Mouse (Mus musculus) embryonic facial prominence, embryonic 14.5 days (tissue): ENCODE results near the gene Rilpl1. TPM values are rescaled to one million over a fixed set of nuclear protein-coding genes. Genes with fewer than 3 reads are reported as not detected.
"Not testable (repeated sequence)": the region's sequence is repeated elsewhere in the genome, so short reads cannot be mapped to it uniquely, and the experiment has no call there.

Source experiments
- ATAC-seq: fragments of 200-750 bp; cut with Nextera tagmentation; 2 replicates; pipeline ENCODE4 v1.8.0; 2017; ENCODE audit warnings: low read depth, moderate number of reproducible peaks, moderate TSS enrichment
- DNase-seq: peaks from one replicate; pipeline ENCODE4 v3.0.0-alpha.2; 2015; ENCODE audit warnings: low spot score
- H3K27ac ChIP-seq: fragments of 300-500 bp; sonication (generic); replicated peaks from 2 replicates; pipeline ENCODE4 v1.5.1; 2014; ENCODE audit warnings: low read depth, mild to moderate bottlenecking, low read length, moderate library complexity
- H3K27me3 ChIP-seq: fragments of 300-500 bp; sonication (generic); replicated peaks from 2 replicates; pipeline ENCODE4 v1.6.1; 2014; ENCODE audit warnings: low read length; ENCODE audit not compliant: control insufficient read depth, insufficient read depth
- H3K36me3 ChIP-seq: fragments of 300-500 bp; sonication (generic); 2 replicates; pipeline ENCODE4 v1.6.1; 2014; ENCODE audit warnings: low read length, mixed read lengths; ENCODE audit not compliant: control insufficient read depth, insufficient read depth
- H3K4me1 ChIP-seq: fragments of 300-500 bp; sonication (generic); 2 replicates; pipeline ENCODE4 v1.6.1; 2014; ENCODE audit warnings: antibody characterized with exemption, low read length; ENCODE audit not compliant: control insufficient read depth, insufficient read depth
- H3K4me2 ChIP-seq: fragments of 300-500 bp; sonication (generic); 2 replicates; pipeline ENCODE4 v1.6.1; 2014; ENCODE audit warnings: low read depth, mild to moderate bottlenecking, low read length, moderate library complexity, mixed read lengths
- H3K4me3 ChIP-seq: fragments of 300-500 bp; sonication (generic); 2 replicates; pipeline ENCODE4 v1.5.1; 2014; ENCODE audit warnings: low read depth, mild to moderate bottlenecking, low read length
- H3K9ac ChIP-seq: fragments of 300-500 bp; sonication (generic); 2 replicates; pipeline ENCODE4 v1.6.1; 2014; ENCODE audit warnings: low read depth, mild to moderate bottlenecking, low read length, moderate library complexity, mixed read lengths
- H3K9me3 ChIP-seq: fragments of 300-500 bp; sonication (generic); 2 replicates; pipeline ENCODE4 v1.6.1; 2016; ENCODE audit warnings: low read length; ENCODE audit not compliant: control insufficient read depth
- whole genome bisulfite sequencing: fragments of 180-500 bp; shearing (Covaris S2); extraction: QIAGEN DNeasy Blood & Tissue Kit; methylation state at CpG from one replicate; pipeline ENCODE4 v1.1.7; 2014; 5-methylcytosine and 5-hydroxymethylcytosine counted together
- polyA plus RNA-seq: library from polyadenylated mRNA; unstranded; fragments of >200 nt; fragmentation: Nextera tagmentation; extraction: Ambion mirVana; gene quantifications from 2 replicates; pipeline ENCODE4 v1.2.1, GENCODE M21; 2014

Rilpl1 gene
- polyA plus RNA-seq, 1 experiment from 2014 or later, result 29.6 TPM

DNA sequence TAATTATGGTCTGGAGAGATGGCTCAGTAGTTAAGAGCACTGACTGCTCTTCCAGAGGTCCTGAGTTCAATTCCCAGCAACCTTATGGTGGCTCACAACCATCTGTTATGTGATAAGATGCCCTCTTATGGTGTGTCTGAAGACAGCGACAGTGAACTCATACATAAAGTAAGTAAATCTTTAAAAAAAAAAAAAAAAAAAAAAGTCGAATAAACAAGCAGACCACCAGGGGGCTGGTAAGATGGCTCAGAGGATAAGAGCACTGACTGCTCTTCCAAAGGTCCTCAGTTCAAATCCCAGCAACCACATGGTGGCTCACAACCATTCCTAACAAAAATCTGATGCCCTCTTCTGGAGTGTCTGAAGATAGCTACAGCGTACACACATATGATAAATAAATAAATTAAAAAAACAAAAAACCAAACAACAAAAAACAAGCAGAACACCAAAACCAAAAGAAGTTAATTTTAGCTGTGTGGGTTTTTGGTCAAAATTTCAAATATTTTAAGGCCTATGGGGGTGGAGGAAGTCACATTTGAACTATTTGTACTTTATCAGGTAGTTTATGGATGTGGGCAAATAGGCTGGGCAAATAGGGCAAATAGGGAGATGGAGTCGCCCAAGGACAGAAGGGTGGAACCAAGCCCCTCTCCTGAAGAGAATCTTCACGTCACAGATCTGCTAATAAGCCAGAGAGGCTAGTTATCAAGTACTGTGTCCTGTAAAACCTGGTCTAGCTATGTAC, 20.3 kb upstream of the Rilpl1 start:
- Histone ChIP-seq H3K9ac (peak overlapping the region; percentile 75), H3K27ac (peak overlapping the region; percentile 83), H3K4me3 (peak overlapping the region; percentile 75), H3K4me2 (peak overlapping the region; percentile 85), H3K36me3 (peaks cover 42% of the 10 kb centered on the region)
- 25% methylated on average over 5 of the region's 5 CpGs for WGBS
- H3K9me3 ChIP-seq, DNase-seq, H3K4me1 ChIP-seq, ATAC-seq, H3K27me3 ChIP-seq: not testable (repeated sequence)

DNA sequence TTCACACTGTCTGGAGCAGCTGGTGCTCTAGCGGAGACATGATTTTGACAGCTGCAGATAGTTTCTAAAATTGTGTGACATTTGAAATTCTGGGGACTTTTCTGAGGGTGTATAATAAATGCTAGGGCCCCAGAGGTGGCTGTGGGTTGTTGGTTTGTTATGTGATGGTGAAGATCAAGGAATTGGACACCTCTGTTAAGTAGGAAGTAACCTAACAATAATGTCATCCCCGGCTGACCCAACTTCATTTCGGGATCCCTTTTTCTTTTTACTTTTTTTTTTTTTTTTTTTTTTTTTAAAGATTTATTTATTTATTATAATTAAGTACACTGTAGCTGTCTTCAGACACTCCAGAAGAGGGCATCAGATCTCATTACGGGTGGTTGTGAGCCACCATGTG, 19.5 kb upstream of the Rilpl1 start:
- DNase-seq, H3K4me2 ChIP-seq, H3K9ac ChIP-seq, H3K4me3 ChIP-seq, H3K27me3 ChIP-seq, H3K27ac ChIP-seq, H3K4me1 ChIP-seq, H3K9me3 ChIP-seq, ATAC-seq: not testable (repeated sequence)
- WGBS, result 78% methylated on average over 3 of the region's 4 CpGs
- H3K36me3 ChIP-seq, result peaks cover 44% of the 10 kb centered on the region

DNA sequence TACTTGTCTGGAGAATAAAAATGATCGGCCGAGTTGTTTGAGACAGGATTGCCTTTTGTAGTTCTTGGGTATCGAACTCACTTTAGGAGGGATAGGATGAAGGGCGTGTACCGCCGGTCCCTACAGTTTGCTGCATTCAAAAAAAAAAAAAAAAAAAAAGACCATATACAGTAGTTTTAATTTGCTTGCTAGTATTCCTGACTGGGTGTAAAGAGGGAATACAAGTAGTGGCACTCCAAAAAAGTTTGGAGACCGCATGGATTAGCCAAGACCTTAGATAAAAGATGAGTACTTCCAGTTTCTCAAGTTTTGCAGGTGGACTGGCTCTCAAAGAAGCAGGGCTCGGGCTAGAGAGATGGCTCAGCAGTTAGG, 10.4 kb upstream of the Rilpl1 start:
- H3K27ac ChIP-seq, result peak overlapping the region; percentile 89
- WGBS, result 11% methylated on average over 8 of the region's 8 CpGs

DNA sequence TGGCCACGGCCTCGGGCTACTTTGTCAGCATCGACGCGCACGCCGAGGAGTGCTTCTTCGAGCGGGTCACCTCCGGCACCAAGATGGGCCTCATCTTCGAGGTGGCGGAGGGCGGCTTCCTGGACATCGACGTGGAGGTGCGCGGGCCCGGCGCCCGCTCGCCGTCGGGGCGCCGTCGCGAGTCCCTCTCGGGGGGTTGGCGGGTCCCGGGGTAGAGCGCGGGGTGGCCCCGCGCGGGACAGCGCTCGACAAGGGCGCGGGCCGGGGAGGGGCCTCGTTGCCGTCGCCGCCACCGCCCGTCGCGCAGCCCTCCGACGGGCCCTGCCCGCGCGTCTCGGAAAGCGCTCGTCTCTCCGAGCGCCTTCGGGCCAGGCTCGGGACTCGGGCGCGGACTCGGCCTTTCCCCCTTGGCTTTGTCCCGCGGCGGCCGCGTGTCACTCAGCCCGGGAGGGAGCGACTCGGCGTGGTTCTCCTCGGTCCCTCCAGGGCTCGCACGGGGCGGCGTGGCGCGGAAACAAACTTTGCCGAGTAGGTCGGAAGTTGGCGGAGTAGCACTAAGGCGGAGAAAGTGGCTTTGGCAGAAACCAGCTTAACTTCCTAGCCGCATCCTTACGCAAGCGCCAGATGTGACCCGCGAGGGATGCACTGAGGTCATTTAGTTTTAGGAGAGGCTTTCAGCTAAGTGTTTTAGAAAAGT, 9.9 kb upstream of the Rilpl1 start:
- Histone ChIP-seq H3K9ac (peak overlapping the region; percentile 93), H3K4me3 (peak overlapping the region; percentile 85), H3K9me3 (no peaks in the 10 kb centered on the region), H3K27ac (peak overlapping the region; percentile 89), H3K36me3 (peaks cover 35% of the 10 kb centered on the region), H3K27me3 (no peaks in the 10 kb centered on the region), H3K4me2 (peak overlapping the region; percentile 80), H3K4me1 (peaks cover 5% of the 10 kb centered on the region; the same call in 1 of the 2 replicates)
- WGBS, result under 1% methylated on average over 29 of the region's 89 CpGs
- ATAC-seq, result peak; percentile 69
- DNase-seq, result peak; percentile 41

More for the DNA sequence above, 10.4 kb upstream of the Rilpl1 start:
- DNase-seq (no peak), ATAC-seq (no peak)
- Histone ChIP-seq H3K9me3 (no peaks in the 10 kb centered on the region), H3K4me1 (peaks cover 5% of the 10 kb centered on the region; the same call in 1 of the 2 replicates), H3K27me3 (no peaks in the 10 kb centered on the region), H3K4me3 (peak overlapping the region; percentile 85), H3K36me3 (peaks cover 41% of the 10 kb centered on the region), H3K4me2 (peak overlapping the region; percentile 80), H3K9ac (peak overlapping the region; percentile 93)

DNA sequence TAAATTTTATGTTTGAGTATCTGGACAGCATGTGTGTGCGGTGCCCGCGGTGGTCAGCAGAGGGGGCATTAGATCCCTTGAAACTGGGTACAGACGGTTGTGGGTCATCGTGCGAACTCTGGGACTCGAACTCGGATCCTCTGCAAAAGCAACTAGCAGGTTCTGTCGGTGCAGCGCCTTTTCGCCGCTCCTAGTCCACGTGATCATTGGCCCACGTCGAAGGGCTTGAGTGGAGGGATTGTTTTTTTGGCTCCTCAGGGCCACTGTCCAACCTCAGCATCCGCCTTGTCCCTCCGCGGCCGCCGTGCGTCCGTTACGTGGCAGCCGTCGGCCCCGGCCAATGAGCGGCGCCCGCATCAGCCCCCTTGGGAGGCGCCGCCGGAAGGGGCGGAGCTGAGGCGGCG, 9.2 kb upstream of the Rilpl1 start, which contains the start of gene Tmed2:
Gene Tmed2 (plus strand): TSS at position 313 of the 404 bp plus-strand sequence.
- DNase-seq, result peak; percentile 99
- Histone ChIP-seq H3K27ac (peak within 1 kb of the TSS; percentile 89), H3K4me3 (peak within 1 kb of the TSS; percentile 85), H3K9ac (peak within 1 kb of the TSS; percentile 93), H3K27me3 (no peaks in the 10 kb centered on the region), H3K9me3 (no peaks in the 10 kb centered on the region), H3K4me2 (peak within 1 kb of the TSS; percentile 80), H3K4me1 (peaks cover 5% of the 10 kb centered on the region; the same call in 1 of the 2 replicates), H3K36me3 (peaks cover 29% of the 10 kb centered on the region)
- ATAC-seq, result peak; percentile 96
- WGBS, result 0% methylated on average over 22 of the region's 35 CpGs

DNA sequence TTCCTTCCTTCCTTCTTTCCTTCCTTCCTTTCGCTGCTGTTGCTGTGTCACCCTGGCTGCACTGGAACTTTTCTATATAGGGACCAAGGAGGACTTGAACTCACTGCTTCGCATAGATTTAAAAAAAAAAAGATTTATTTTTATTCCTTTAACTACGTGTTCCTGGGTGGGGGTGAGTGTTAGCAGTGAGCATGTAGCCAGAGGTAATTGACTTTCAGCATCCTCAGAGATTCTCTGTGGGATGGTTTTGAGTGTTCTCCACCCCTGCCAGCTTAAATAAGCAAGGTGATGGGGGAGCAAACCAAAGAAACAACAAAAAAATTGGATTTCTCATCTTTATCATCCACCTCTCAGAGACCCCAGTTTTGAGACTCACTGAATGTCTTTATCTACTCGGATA, 8.7 kb upstream of the Rilpl1 start:
- H3K27ac ChIP-seq, result peak overlapping the region; percentile 80
- H3K9ac ChIP-seq, result peak overlapping the region; percentile 93
- peaks cover 25% of the 10 kb centered on the region for H3K36me3 ChIP-seq
- DNase-seq, result no peak
- H3K4me2 ChIP-seq, result peak overlapping the region; percentile 52
- H3K4me1 ChIP-seq, result peaks cover 5% of the 10 kb centered on the region; the same call in 1 of the 2 replicates
- no peaks in the 10 kb centered on the region for H3K27me3 ChIP-seq
- peak overlapping the region; percentile 85 for H3K4me3 ChIP-seq
- no peak for ATAC-seq
- WGBS, result 76% methylated on average over 4 of the region's 4 CpGs
- H3K9me3 ChIP-seq, result no peaks in the 10 kb centered on the region

DNA sequence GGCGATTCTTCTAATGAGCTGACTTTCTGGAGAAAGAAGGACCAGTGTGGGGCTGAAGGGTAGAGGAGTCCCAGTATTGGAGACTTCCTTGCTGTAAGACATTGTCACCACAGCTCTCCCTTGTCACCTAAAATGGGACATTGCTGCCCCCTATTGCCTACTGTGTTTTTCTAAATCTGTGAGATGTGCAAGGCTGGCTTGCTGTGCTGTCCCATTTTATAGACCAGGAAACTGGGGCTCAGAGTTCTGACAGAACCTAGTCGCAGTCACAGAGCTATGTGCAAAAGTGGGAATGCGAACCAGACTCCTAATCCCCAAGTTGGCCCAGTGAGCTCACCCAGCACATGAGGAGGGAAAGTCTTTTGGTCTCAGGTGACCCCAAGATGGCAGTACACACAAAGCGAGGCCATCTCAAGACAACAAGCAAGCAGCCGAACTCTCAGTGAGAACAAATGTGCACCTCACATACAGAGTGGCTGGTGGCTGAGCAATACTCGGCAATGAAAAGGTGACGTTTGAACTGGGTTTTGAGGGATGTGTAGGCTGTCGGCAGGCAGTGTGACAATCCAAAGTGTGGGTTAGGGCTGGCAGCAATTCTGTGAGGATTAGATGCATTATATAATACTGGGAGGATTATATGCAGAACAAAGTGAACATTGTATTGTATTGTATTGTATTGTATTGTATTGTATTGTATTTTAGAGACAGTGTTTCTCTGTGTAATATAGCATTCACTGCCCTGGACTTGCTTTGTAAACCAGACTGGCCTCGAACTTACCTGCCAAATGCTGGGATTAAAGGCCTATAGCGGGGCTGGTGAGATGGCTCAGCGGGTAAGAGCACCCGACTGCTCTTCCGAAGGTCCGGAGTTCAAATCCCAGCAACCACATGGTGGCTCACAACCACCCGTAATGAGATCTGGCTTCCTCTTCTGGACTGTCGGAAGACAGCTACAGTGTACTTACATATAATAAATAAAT, 7.9 kb upstream of the Rilpl1 start:
- H3K27me3 ChIP-seq, result no peaks in the 10 kb centered on the region
- H3K9ac ChIP-seq, result no peak overlapping the region
- H3K9me3 ChIP-seq, result no peaks in the 10 kb centered on the region
- DNase-seq (peak; percentile 67), ATAC-seq (no peak)
- H3K4me3 ChIP-seq, result no peak overlapping the region
- H3K36me3 ChIP-seq, result peaks cover 17% of the 10 kb centered on the region
- H3K27ac ChIP-seq, result no peak overlapping the region
- WGBS, result 83% methylated on average over 15 of the region's 16 CpGs
- no peak overlapping the region for H3K4me2 ChIP-seq
- peaks cover 5% of the 10 kb centered on the region; the same call in 1 of the 2 replicates for H3K4me1 ChIP-seq

DNA sequence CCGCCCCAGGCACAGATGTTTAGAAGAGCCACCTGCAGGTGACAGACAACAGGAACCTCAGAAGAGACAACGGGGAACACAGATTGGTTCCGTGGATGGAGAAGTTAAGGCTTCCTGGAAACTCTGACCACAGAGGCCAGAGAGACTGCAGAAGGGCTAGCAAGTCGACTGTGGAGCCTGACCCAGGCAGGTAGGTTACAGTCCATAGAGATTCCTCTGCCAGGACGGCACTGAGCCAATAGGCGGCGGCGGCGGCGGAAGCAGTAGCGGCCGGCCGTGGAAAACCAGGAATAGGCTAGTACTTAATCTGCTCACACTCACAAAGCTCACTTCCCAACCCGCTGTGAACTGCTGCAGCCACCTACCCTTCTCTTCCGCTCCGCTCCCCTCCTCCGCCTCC, 5.6 kb upstream of the Rilpl1 start:
- no peak for ATAC-seq
- Histone ChIP-seq H3K27ac (no peak overlapping the region), H3K36me3 (no peaks in the 10 kb centered on the region)

More for the DNA sequence above, 5.6 kb upstream of the Rilpl1 start:
- Histone ChIP-seq H3K4me3 (peak overlapping the region; percentile 15), H3K9me3 (no peaks in the 10 kb centered on the region), H3K27me3 (no peaks in the 10 kb centered on the region), H3K9ac (peak overlapping the region; percentile 51), H3K4me2 (peak overlapping the region; percentile 51), H3K4me1 (peaks cover 4% of the 10 kb centered on the region; the same call in 1 of the 2 replicates)
- WGBS, result 5% methylated on average over 14 of the region's 17 CpGs
- peak; percentile 34 for DNase-seq
